Mouse (Mus musculus): ENCODE measurements around the gene Gm11214. TPM values are rescaled to one million over a fixed set of nuclear protein-coding genes. Genes with fewer than 3 reads are reported as not detected.

Gm11214 gene
- polyA plus RNA-seq, 1 experiment from 2014 or later = not detected

DNA sequence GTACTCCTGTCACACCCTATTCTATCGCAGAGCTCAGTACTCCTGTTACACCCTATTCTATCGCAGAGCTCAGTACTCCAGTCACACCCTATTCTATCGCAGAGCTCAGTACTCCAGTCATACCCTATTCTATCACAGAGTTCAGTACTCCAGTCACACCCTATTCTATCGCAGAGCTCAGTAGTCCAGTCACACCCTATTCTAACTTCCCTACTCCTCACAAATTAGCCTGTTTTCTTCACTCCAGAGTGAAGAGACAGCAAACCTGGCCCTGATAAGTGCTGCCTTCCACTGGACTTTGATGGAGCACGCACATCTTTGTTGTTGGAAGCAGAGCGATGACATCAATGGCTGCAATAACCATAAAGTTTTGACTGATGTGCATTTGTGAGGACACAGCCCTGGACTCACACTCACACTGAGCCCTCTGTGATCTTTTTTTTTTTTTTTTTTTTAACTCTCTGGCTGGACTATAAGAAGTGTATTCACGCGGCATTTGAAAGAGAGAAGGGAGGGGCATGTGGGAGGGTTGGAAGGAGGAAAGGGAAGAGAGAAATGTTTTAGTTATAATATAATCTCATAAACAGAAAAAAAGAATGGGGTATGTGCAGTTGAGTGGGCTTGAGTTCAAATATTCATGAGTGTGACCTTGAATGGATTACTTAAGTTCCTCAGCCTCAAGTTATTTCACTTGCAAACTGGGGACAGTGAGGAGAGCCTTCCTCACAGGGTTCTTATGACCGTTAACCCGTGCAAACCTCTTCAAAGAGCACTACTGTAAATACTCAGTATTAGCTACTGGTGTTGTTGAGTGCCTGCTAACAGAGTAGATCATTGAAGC lies 21.5 kb upstream of the Gm11214 start:
- no peak for DNase-seq (ENCODE audit: low spot score)
- Histone ChIP-seq H3K36me3 (no peaks in the 10 kb centered on the region), H3K4me1 (no peaks in the 10 kb centered on the region), H3K4me3 (no peak overlapping the region), H3K27ac (no peak overlapping the region), H3K27me3 (ENCODE audit: low read depth, poor library complexity, severe bottlenecking) (no peaks in the 10 kb centered on the region), H3K9me3 (replicated peaks) (no peaks in the 10 kb centered on the region)
- 85% methylated on average over 10 of the region's 10 CpGs for WGBS

DNA sequence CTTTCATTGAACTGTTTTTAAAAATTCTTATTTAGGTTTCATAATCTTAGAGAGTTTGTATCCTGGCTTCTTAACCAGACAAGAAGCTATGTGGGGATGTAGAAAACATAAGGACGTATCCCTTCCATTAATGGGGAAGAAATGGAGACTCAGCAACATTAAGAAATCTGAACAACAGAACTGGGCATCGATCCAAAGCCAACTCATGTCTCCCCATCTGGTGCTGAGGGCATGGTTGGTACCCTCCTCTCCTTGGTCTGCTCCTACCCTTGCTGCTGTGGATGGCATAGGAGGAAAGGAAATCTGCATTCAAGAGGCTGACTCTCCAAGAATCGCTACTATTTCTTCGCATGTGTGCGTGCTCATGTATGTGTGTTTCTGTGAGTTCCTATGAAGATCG lies 20.5 kb upstream of the Gm11214 start:
- no peak for DNase-seq (ENCODE audit: low spot score)

DNA sequence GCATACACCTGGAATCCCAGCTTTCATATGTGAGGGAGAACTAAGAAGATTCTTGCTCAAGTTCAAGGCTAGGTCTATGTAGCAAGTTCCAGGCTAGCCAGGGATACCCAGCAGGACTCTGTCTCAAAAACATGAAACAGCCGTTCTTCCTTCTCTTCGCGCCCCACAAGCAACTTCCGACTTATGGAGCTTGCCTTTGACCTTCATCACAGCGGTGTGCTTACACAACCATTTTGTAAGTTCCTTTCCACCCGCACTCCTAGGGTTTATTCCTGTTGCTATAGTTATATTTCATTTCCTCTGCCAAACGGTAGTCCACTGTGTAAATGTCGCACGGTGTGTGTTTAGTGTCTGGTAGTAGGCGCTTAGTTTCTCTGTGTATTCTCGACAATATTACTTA lies 19.9 kb upstream of the Gm11214 start:
- H3K4me1 ChIP-seq = no peaks in the 10 kb centered on the region
- no peak overlapping the region for H3K27ac ChIP-seq
- no peaks in the 10 kb centered on the region for H3K36me3 ChIP-seq
- H3K27me3 ChIP-seq (ENCODE audit: low read depth, poor library complexity, severe bottlenecking) = no peaks in the 10 kb centered on the region
- WGBS = 91% methylated on average over 11 of the region's 11 CpGs
- no peak overlapping the region for H3K4me3 ChIP-seq
- H3K9me3 ChIP-seq (replicated peaks) = no peaks in the 10 kb centered on the region
- no peak for DNase-seq (ENCODE audit: low spot score)

More for the DNA sequence above, 20.5 kb upstream of the Gm11214 start:
- H3K27me3 ChIP-seq (ENCODE audit: low read depth, poor library complexity, severe bottlenecking) = no peaks in the 10 kb centered on the region
- no peak overlapping the region for H3K27ac ChIP-seq
- no peaks in the 10 kb centered on the region for H3K36me3 ChIP-seq
- WGBS = 95% methylated on average over 6 of the region's 6 CpGs
- H3K9me3 ChIP-seq (replicated peaks) = no peaks in the 10 kb centered on the region
- H3K4me3 ChIP-seq = no peak overlapping the region
- H3K4me1 ChIP-seq = no peaks in the 10 kb centered on the region

DNA sequence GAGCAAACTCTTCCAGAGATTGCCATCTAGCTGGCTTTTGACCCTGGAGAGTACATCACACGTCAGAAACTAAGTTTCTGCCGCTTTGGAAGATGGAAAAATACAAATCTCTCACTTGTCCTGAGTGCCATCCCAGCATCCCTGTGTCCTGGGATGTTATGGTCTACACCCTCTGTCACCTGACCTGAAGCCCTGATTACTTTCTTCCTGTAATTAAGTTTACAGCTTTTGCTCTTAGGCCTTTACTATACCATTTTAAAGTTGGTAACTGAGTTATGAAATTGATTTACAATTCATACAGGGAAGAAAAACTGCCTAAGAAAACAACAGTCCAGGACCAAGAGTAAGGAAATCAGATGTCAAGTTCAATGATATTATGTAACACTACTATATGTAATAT lies 19.3 kb upstream of the Gm11214 start:
- DNase-seq (ENCODE audit: low spot score) = no peak
- 86% methylated on average over 2 of the region's 2 CpGs for WGBS
- H3K4me1 ChIP-seq = no peaks in the 10 kb centered on the region
- no peak overlapping the region for H3K27ac ChIP-seq
- no peaks in the 10 kb centered on the region for H3K36me3 ChIP-seq
- H3K27me3 ChIP-seq (ENCODE audit: low read depth, poor library complexity, severe bottlenecking) = no peaks in the 10 kb centered on the region
- no peak overlapping the region for H3K4me3 ChIP-seq
- H3K9me3 ChIP-seq (replicated peaks) = no peaks in the 10 kb centered on the region

DNA sequence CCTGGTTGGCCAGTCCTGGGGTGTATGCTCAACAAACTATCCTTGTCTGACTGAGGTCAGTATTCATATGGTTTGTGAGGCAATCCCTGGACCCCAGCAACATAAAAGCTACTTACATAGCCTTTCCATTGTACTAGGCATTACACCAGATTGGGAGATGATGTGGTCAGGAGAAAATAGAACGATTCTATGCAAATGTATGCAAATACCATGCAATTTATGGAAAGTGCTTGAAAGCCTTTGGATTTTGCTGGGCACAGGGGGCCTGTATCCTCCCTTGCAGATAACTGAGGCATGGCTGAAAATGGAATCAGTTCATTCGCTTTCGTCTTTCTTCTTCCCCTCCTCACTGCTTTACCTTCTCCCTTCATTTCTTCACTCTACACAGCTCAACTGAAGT lies 18.4 kb upstream of the Gm11214 start:
- H3K9me3 ChIP-seq (replicated peaks) = no peaks in the 10 kb centered on the region
- H3K27ac ChIP-seq = no peak overlapping the region
- 88% methylated on average over 3 of the region's 3 CpGs for WGBS
- H3K27me3 ChIP-seq (ENCODE audit: low read depth, poor library complexity, severe bottlenecking) = no peaks in the 10 kb centered on the region
- DNase-seq (ENCODE audit: low spot score) = no peak
- no peaks in the 10 kb centered on the region for H3K4me1 ChIP-seq
- no peaks in the 10 kb centered on the region for H3K36me3 ChIP-seq
- no peak overlapping the region for H3K4me3 ChIP-seq

DNA sequence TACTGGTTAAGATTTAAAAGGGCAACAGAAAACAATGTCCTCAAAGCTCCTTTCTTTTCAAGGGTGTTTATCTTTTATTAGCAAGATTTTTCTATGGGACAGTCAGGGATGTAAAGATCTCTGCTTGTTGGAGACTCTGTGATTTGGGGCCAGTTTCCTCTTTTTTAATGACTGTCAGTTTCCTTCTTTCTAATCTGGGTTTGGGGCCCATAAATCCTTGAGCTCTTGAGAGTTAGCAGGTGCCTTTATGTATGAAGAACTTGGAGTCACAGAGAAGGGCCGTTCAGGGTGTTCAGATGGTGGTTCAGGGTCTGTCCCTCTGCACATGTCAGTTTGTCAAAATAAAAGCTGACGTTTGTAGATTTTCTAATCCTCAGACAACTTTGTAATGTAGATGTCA lies 11.9 kb upstream of the Gm11214 start:
- no peak for DNase-seq (ENCODE audit: low spot score)
- WGBS = 71% methylated on average over 2 of the region's 2 CpGs
- H3K27ac ChIP-seq = no peak overlapping the region
- no peaks in the 10 kb centered on the region for H3K4me1 ChIP-seq
- H3K9me3 ChIP-seq (replicated peaks) = no peaks in the 10 kb centered on the region
- H3K36me3 ChIP-seq = no peaks in the 10 kb centered on the region
- no peak overlapping the region for H3K4me3 ChIP-seq
- no peaks in the 10 kb centered on the region for H3K27me3 ChIP-seq (ENCODE audit: low read depth, poor library complexity, severe bottlenecking)

DNA sequence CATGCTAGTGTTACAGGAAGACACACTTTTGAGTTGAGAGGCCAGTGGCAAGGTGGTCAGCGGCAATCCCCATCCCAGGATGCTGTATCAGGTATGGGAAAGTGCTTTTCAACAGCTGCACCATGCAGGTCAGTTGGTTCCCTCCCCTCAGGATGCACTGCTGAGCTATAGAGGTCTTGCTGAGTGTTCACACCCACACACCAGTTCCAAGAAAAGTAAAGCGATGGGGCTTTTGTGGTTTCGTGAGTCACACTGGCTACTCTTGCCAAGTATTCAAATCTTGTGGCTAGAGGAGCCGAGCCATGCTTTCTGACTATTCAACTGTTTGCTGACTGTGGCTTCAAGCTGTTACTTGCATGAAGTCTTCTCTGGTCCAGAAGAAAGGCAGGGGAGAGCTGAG lies 5.1 kb upstream of the Gm11214 start:
- Histone ChIP-seq H3K36me3 (no peaks in the 10 kb centered on the region), H3K4me1 (no peaks in the 10 kb centered on the region), H3K4me3 (no peak overlapping the region), H3K27ac (no peak overlapping the region), H3K9me3 (replicated peaks) (no peaks in the 10 kb centered on the region), H3K27me3 (ENCODE audit: low read depth, poor library complexity, severe bottlenecking) (no peaks in the 10 kb centered on the region)
- WGBS = 83% methylated on average over 4 of the region's 4 CpGs
- no peak for DNase-seq (ENCODE audit: low spot score)

DNA sequence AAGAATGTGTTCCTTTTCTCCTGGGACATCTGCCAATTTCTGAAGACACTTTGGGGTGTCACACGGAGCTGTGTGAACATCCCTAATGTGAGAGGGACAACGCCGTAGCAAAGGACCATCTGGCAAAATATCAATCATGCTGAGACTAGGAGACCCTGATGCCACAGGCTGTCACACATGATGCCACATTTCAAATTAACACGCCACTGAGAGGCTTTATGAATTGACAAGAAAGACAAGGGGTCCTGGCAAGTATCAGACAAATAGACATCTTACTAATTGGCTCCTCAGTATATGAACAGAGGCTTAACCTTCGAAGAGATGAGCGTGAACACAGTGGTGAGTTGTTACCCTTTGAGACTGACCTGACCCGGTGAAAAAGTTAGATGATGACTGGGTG lies 2.6 kb upstream of the Gm11214 start:
- H3K4me3 ChIP-seq = no peak overlapping the region
- no peaks in the 10 kb centered on the region for H3K27me3 ChIP-seq (ENCODE audit: low read depth, poor library complexity, severe bottlenecking)

DNA sequence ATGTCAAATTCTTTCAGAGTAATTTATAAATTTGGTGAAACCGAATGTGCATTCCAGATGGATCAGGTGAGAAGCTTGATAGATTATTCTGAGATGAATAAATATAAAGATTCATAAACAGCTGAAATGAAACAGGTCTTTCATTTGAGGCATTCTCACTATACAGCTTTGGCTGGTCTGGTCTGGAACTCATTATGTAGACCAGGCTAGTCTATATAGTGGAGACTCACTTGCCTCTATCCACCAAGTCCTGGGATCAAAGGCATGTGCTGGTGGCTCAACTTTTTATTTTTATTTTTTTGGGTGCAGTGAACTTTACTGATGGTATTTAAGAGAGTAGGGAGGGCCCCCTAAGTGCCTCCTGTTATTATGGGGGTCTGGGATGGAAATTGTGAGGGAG lies 1.3 kb downstream of the Gm11214 start:
- H3K27me3 ChIP-seq (ENCODE audit: low read depth, poor library complexity, severe bottlenecking) = no peaks in the 10 kb centered on the region
- WGBS = 87% methylated on average over 1 of the region's 1 CpGs
- no peaks in the 10 kb centered on the region for H3K9me3 ChIP-seq (replicated peaks)
- H3K4me3 ChIP-seq = no peak overlapping the region
- no peaks in the 10 kb centered on the region for H3K36me3 ChIP-seq
- DNase-seq (ENCODE audit: low spot score) = no peak
- H3K27ac ChIP-seq = no peak overlapping the region
- no peaks in the 10 kb centered on the region for H3K4me1 ChIP-seq

More for the DNA sequence above, 2.6 kb upstream of the Gm11214 start:
- H3K27ac ChIP-seq = no peak overlapping the region
- H3K36me3 ChIP-seq = no peaks in the 10 kb centered on the region
- no peaks in the 10 kb centered on the region for H3K9me3 ChIP-seq (replicated peaks)
- 82% methylated on average over 7 of the region's 7 CpGs for WGBS
- no peak for DNase-seq (ENCODE audit: low spot score)
- no peaks in the 10 kb centered on the region for H3K4me1 ChIP-seq

DNA sequence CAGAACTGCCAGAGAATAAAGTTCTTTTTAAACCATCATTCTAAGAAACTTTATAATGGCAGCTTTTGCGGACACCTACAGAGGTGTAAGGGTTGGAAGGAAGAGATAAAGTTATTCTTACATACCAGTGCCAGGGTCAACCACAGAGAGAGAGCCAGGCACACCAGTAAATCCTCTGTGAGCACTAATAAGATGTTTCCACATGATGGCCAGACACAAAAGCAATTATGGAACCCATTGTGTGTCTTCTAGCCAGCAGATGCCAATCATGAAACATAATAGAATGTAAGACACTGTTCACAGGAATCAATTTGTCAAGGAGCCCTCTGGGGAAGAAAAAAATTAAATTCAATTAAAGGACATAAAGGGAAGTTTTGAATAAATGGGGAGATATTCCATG lies 1.8 kb downstream of the Gm11214 start:
- no peaks in the 10 kb centered on the region for H3K4me1 ChIP-seq
- no peaks in the 10 kb centered on the region for H3K36me3 ChIP-seq
- H3K27ac ChIP-seq = no peak overlapping the region
- H3K9me3 ChIP-seq (replicated peaks) = no peaks in the 10 kb centered on the region
- no peaks in the 10 kb centered on the region for H3K27me3 ChIP-seq (ENCODE audit: low read depth, poor library complexity, severe bottlenecking)
- no peak overlapping the region for H3K4me3 ChIP-seq
- DNase-seq (ENCODE audit: low spot score) = no peak
- WGBS = 89% methylated on average over 1 of the region's 1 CpGs

DNA sequence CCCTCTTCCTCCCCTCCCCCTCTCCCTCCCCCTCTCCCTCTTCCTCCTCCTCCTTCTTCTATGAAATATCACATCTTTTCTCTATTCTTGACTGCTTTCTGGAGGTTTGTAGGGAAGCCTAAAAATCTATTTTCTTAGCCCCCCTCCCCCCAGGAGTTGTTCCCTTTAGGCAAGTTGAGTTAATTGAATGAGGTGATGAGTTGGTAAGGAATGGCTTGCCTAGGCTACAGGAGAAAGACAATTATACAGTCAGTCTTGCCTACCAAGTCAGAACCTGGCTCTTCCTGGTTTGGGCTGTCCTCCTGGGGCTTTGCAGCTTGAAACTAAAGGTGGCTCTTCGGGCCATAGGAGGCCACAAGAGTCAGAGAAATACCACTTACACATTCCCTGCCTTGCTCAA lies 3.4 kb downstream of the Gm11214 start:
- Histone ChIP-seq H3K4me1 (no peaks in the 10 kb centered on the region), H3K4me3 (no peak overlapping the region), H3K36me3 (no peaks in the 10 kb centered on the region), H3K27me3 (ENCODE audit: low read depth, poor library complexity, severe bottlenecking) (no peaks in the 10 kb centered on the region), H3K27ac (no peak overlapping the region), H3K9me3 (replicated peaks) (no peaks in the 10 kb centered on the region)
- 74% methylated on average over 1 of the region's 1 CpGs for WGBS
- DNase-seq (ENCODE audit: low spot score) = no peak

DNA sequence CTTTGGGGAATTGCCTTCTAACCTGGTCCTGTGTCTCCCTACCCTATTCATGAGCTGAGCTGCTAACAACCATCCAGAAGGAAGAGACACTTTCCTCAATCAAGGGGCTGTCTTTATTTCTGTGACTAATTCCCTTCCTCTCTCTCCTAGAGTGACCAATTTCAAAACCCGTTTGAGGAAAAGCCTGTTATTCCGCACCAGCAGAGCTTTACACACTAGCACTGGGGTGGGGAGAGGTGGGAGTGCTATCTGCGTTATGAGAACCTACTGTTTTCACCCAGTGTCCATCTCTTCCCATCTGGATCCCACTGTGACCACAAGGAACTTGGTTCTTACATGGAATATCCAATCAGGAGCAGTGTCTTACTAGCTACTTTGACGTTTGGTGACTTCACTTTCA lies 4.1 kb downstream of the Gm11214 start:
- no peaks in the 10 kb centered on the region for H3K27me3 ChIP-seq (ENCODE audit: low read depth, poor library complexity, severe bottlenecking)

DNA sequence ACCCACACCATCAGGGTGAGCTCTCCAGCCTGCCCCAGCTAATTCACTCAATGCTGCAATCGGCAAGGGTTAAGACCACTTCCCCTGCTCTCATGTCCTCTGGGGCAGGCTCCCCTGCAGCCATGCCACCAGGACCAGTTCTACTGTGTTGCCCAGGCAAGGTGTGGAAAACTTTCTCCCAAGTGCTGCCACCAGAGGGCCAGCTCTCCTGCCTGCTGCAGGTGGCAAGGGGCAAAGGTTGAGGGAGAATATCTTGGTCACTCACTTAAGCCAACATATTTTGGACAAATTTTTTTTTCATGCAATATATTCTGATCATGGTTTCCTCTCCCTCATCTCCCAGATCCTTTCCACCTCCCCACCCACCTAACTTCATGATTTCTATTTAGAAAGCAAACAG lies 8.8 kb downstream of the Gm11214 start:
- DNase-seq (ENCODE audit: low spot score) = no peak
- Histone ChIP-seq H3K27ac (no peak overlapping the region), H3K9me3 (replicated peaks) (no peaks in the 10 kb centered on the region), H3K27me3 (ENCODE audit: low read depth, poor library complexity, severe bottlenecking) (no peaks in the 10 kb centered on the region), H3K4me3 (no peak overlapping the region), H3K4me1 (peaks cover 5% of the 10 kb centered on the region; the same call in 1 of the 2 replicates), H3K36me3 (no peaks in the 10 kb centered on the region)
- 68% methylated on average over 1 of the region's 1 CpGs for WGBS

More for the DNA sequence above, 4.1 kb downstream of the Gm11214 start:
- DNase-seq (ENCODE audit: low spot score) = no peak
- 64% methylated on average over 4 of the region's 4 CpGs for WGBS
- H3K4me3 ChIP-seq = no peak overlapping the region
- H3K9me3 ChIP-seq (replicated peaks) = no peaks in the 10 kb centered on the region
- H3K27ac ChIP-seq = no peak overlapping the region
- no peaks in the 10 kb centered on the region for H3K36me3 ChIP-seq
- no peaks in the 10 kb centered on the region for H3K4me1 ChIP-seq

Data from limb, embryonic 10.5 days (tissue).